Comparison of ENCODE assay signal across 8 mouse cellular contexts in genomic region chr5:150051828-150052227, GRCm38 (mm10). TPM values are rescaled to one million over a fixed set of nuclear protein-coding genes. Genes with fewer than 3 reads are reported as not detected.
DNase-seq lines count a peak whose midpoint lies in the region; ATAC-seq and TF ChIP-seq lines count a peak whose summit lies in the region.
"Had no signal": no experiment of that assay in that cellular context is flagged by ENCODE, and none has a peak within 500 bp of the region (broad histone marks: within the 10 kb centered on the region; RNA-seq: fewer than 3 reads in every experiment).

No protein-coding gene starts in this region.

- no peaks in the 10 kb centered on the region for H3K9me3 ChIP-seq in intestine, postnatal 0 days (ENCODE audit: control insufficient read depth)
- no peaks in the 10 kb centered on the region; the same call in 1 of the 2 replicates for H3K9me3 ChIP-seq in intestine, embryonic 16.5 days (ENCODE audit: control insufficient read depth, low read length)
- no peaks in the 10 kb centered on the region for H3K9me3 ChIP-seq in liver, embryonic 13.5 days (replicated peaks)
- H3K9me3 ChIP-seq: limb, embryonic 15.5 days had no signal

- peak; percentile 67 for TF ChIP-seq CTCF in intestine, postnatal 0 days (IDR thresholded peaks at IDR 0.05; ENCODE audit: low read depth)

- no peaks in the 10 kb centered on the region for H3K27me3 ChIP-seq in intestine, postnatal 0 days (replicated peaks; ENCODE audit: control insufficient read depth, insufficient read depth, low read length)
- no peaks in the 10 kb centered on the region for H3K27me3 ChIP-seq in intestine, embryonic 16.5 days (replicated peaks; ENCODE audit: control insufficient read depth, insufficient read depth, low read length)
- no peaks in the 10 kb centered on the region for H3K27me3 ChIP-seq in liver, embryonic 13.5 days
- H3K27me3 ChIP-seq: limb, embryonic 15.5 days had no signal

- no peak overlapping the region for H3K9ac ChIP-seq in intestine, postnatal 0 days (ENCODE audit: low read depth, low read length)
- H3K9ac ChIP-seq in intestine, embryonic 16.5 days (ENCODE audit: low read depth, low read length): no peak overlapping the region
- H3K9ac ChIP-seq in liver, embryonic 13.5 days: no peak overlapping the region
- H3K9ac ChIP-seq: limb, embryonic 15.5 days had no signal

- H3K27ac ChIP-seq in intestine, postnatal 0 days (ENCODE audit: low read depth, low read length): no peak overlapping the region
- H3K27ac ChIP-seq in intestine, embryonic 16.5 days (ENCODE audit: low read length): no peak overlapping the region
- H3K27ac ChIP-seq in liver, embryonic 13.5 days: no peak overlapping the region
- H3K27ac ChIP-seq: limb, embryonic 15.5 days had no signal

- no peaks in the 10 kb centered on the region for H3K36me3 ChIP-seq in intestine, postnatal 0 days (ENCODE audit: control insufficient read depth, insufficient read depth)
- H3K36me3 ChIP-seq in intestine, embryonic 16.5 days (ENCODE audit: control insufficient read depth, insufficient read depth, low read length): no peaks in the 10 kb centered on the region
- no peaks in the 10 kb centered on the region for H3K36me3 ChIP-seq in liver, embryonic 13.5 days
- H3K36me3 ChIP-seq: limb, embryonic 15.5 days had no signal

- no peak overlapping the region for H3K4me3 ChIP-seq in intestine, postnatal 0 days (ENCODE audit: low read depth, low read length)
- H3K4me3 ChIP-seq in intestine, embryonic 16.5 days (ENCODE audit: low read length): no peak overlapping the region
- H3K4me3 ChIP-seq in liver, embryonic 13.5 days (replicated peaks): no peak overlapping the region
- H3K4me3 ChIP-seq: limb, embryonic 15.5 days had no signal

- DNase-seq in 3T3-L1 (ENCODE audit: low read depth, low spot score): peak; percentile 17
- peak; percentile 52 to 58 for DNase-seq in B cell, adult 2 months
- DNase-seq in embryo, embryonic 10.5 days (ENCODE audit: low spot score): peak; percentile 73
- DNase-seq in liver, embryonic 13.5 days: peak; percentile 7
- peak; percentile 54 for DNase-seq in thymus, postnatal 14 days

- 61% methylated on average over 5 of the region's 5 CpGs for WGBS in intestine, postnatal 0 days
- 57% methylated on average over 5 of the region's 5 CpGs for WGBS in intestine, embryonic 16.5 days
- 40% methylated on average over 5 of the region's 5 CpGs for WGBS in liver, embryonic 13.5 days (ENCODE audit: insufficient replicate concordance)

- no peaks in the 10 kb centered on the region for H3K4me1 ChIP-seq in intestine, postnatal 0 days (replicated peaks; ENCODE audit: control insufficient read depth, insufficient read depth, low read length)
- no peaks in the 10 kb centered on the region for H3K4me1 ChIP-seq in intestine, embryonic 16.5 days (ENCODE audit: control insufficient read depth, insufficient read depth, low read length)
- no peaks in the 10 kb centered on the region for H3K4me1 ChIP-seq in liver, embryonic 13.5 days (replicated peaks)
- H3K4me1 ChIP-seq: limb, embryonic 15.5 days had no signal

- no peak overlapping the region for H3K4me2 ChIP-seq in intestine, postnatal 0 days (replicated peaks; ENCODE audit: low read depth)
- H3K4me2 ChIP-seq in intestine, embryonic 16.5 days (ENCODE audit: low read depth, low read length): no peak overlapping the region
- no peak overlapping the region for H3K4me2 ChIP-seq in liver, embryonic 13.5 days
- H3K4me2 ChIP-seq: limb, embryonic 15.5 days had no signal

- ATAC-seq in intestine, postnatal 0 days: no peak
- ATAC-seq in intestine, embryonic 16.5 days: no peak
- ATAC-seq in liver, embryonic 13.5 days (ENCODE audit: low read depth): no peak

RNA-seq across cellular contexts. Expression of gene Rxfp2, which starts 33.4 kb away (rescaled TPM):
- polyA plus RNA-seq in intestine, postnatal 0 days (2015; fragmentation: Nextera tagmentation; extraction: Ambion mirVana): not detected in 2 replicates
- 0.15 and 0.23 TPM in 2 replicates for polyA plus RNA-seq in intestine, embryonic 16.5 days (2015; fragmentation: Nextera tagmentation; extraction: Ambion mirVana)
- polyA plus RNA-seq in liver, embryonic 13.5 days (2015; fragmentation: Nextera tagmentation; extraction: Ambion mirVana): 0.06 TPM in 1 of 2 replicates, not detected in the other

Comparison
In these comparisons a context has a peak if more than half of its experiments do, and no peak if none do; other contexts are left out.
1. DNase-seq: peak in every context shown above with its lines; median percentile 73 in embryo, embryonic 10.5 days; 55 in B cell, adult 2 months; 54 in thymus, postnatal 14 days; 17 in 3T3-L1; 7 in liver, embryonic 13.5 days.